Mouse (Mus musculus): ENCODE data around the gene Lrmp. TPM values are rescaled to one million over a fixed set of nuclear protein-coding genes. Genes with fewer than 3 reads are reported as not detected.

Lrmp gene
- total RNA-seq, 2 experiments from 2014 or later, result 2.0 to 3.1 TPM

Other genes starting within 250 kb of the Lrmp start
- 10 to 100 TPM; 67.3 to 67.4 TPM for gene Bcat1, start 39.5 kb upstream of the Lrmp start, total RNA-seq (2021)
- gene Casc1, start 95.4 kb downstream of the Lrmp start, total RNA-seq (2021), result 1 to 10 TPM; 1.5 to 1.6 TPM
- gene Etfrf1, start 95.5 kb downstream of the Lrmp start, total RNA-seq (2021), result 10 to 100 TPM; 20.8 to 22.4 TPM
- 10 to 100 TPM; 78.4 to 82.1 TPM for gene Kras, start 134.6 kb downstream of the Lrmp start, total RNA-seq (2021)